Mouse (Mus musculus): ENCODE measurements around the gene Ccdc151.

Ccdc151 gene

DNA sequence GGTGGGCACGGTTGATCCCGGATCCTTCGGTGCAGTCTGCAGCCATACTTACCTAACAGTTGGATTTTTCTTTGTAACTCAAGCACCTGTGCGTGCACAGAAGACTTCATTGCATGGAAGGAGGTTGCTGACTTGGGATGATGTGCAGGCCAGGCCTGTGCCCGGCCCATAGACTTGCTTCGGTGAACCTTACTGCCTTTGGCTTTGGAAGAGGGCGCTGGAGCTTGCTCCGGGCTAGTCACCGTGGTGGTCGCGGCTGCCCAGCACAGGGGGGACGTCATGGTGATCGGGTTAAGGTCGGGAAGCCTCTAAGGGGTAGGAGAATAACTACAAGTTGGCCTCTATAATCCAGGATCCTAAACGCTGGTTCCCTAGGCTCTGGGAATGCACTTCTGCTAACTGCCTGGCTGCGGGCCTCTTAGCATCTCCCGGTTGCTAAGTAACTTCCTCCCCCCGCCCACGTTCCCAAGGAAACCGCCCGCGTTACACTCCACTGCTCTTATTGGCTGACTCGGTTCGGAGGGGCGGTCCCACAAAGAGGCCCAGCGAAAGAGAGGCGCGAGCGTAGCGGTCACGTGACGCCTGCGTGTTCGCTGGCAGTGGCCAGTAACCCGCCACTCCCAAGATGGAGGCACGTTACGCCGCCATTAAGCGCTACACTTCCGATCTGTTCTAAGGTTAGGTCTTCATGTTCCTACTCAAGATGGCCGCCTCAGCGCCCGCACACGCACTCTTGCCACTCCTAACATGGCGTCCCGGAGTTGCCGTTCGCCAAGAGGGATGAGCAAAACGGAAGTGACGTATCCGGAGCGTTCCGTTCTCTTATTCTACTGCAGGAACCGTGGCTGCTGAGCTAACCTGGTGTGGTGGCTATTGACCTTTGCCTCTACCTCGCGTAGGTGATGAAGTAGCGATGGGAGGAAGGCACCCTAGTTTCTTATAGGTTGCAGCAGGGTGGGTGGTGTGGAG is at the start of gene Ccdc151, which contains the start of gene Prkcsh:
Gene Ccdc151, minus strand, starts transcription at position 441 of the 969 bp plus-strand sequence.
Gene Prkcsh, plus strand, starts transcription at position 613 of the 969 bp plus-strand sequence.
- ATAC-seq (ENCODE audit: insufficient number of reproducible peaks, low FRiP score, low TSS enrichment): peak; percentile 93

DNA sequence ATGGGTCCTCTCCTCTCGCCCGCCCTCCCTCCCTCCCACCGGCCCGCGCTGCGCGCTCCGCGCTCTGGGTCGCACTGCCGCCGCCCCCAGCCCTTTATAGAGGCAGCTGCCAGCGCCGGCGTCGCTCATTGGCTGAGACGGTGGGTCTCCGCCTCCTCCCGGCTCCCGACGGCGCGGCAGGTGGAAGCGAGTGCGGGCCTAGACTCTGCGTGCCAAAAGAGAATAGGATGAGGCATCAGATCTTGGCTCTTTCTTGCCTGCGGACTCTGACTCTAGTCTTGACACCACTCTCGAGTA is 49.5 kb upstream of the Ccdc151 start, which contains the start of gene Elavl3:
Gene Elavl3, minus strand, starts transcription at position 66 of the 297 bp plus-strand sequence.
- ATAC-seq (ENCODE audit: insufficient number of reproducible peaks, low FRiP score, low TSS enrichment): peak; percentile 41

DNA sequence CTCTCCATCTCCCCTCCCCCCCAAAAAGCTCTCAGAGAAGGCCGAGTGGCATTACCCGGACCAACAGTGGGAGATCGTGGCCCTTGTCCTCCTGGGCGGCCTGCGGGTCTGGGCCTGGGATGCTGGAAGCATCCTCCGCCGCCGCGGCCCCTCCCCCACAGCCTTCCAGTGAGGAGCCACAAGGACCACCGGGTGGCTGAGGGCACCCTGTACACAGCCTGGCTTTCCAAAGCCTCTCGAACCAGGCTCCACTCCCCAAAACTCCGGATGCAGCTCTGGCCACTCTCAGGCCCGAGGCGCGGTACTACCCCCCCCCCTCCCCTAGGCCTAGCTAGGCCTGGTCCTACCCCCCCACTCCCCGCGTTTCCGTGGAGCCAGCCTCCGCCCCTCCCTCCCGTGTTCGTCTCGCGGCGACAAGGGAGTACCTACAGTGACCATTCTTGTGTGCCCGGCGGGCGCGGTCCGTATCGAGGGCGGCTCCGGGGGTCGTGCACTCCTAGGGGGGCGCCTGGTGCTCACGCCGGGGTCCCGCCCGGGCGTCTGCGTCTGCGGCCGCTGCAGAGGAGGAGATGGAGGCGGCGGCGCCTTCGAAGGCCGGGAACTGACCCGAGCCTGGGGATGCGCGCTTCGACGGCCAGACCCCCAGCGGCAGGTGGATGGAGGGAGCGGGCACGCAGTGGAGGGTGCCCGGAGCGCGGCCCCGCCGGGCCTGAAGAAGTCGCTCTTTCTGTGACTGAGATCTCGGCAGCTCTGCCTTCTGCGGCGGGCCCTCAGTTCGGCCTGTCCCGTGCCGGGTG is 48.9 kb upstream of the Ccdc151 start:
- ATAC-seq (ENCODE audit: insufficient number of reproducible peaks, low FRiP score, low TSS enrichment): no peak

DNA sequence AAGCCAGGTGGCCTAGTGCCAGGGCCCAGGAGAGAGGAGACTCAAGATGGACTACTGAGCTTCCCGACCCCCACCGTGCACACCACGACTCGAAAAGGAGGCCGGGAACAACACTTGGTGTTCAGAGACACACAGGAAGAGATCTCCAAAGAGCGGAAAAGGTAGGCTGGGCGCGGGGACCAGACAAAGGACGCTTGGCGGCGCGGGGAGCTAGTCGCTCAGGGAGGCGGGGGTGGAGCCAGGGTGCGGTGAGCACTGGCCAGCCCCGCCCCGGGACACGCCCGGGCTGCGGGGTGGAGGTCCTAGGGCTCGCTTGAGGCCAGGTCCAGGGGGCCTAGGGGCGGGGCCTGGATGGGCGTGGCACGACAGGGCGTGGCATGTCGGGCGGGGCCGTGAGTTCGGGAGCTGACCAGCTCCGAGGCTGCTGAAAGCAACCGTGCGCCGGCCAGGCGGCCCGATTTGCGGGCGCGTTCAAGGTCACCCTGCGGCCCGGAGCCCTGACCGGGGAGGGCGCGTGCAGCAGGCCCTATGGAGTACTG is 48.0 kb upstream of the Ccdc151 start:
- ATAC-seq (ENCODE audit: insufficient number of reproducible peaks, low FRiP score, low TSS enrichment): peak; percentile 29; the same call in 1 of the 2 replicates

DNA sequence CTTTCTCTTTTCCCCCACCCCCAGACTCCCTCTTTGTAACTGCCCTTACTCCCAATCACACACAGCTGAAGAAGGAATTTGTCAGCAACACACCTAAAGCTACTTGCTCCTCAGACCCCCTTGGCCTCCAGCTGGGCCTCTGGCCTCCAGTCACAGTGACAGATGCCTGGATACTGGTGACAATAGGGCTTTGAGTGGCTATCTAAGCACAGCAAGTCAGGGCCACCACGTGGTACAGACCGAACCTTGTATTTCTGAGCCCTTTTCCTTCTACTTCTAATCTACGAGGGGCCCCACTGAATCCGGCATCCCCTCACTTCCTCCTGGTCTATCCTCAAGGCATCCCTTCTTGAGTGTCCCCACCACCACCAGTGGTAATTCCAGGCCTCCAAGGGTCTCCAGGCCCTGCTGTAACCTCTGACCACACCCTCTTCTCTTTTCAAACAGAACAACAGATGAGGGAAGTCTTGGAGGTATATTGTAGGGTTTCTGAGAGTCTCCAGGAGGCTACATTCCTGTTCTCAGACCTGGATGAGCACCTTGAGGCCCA is 47.4 kb upstream of the Ccdc151 start:
- ATAC-seq (ENCODE audit: insufficient number of reproducible peaks, low FRiP score, low TSS enrichment): no peak

DNA sequence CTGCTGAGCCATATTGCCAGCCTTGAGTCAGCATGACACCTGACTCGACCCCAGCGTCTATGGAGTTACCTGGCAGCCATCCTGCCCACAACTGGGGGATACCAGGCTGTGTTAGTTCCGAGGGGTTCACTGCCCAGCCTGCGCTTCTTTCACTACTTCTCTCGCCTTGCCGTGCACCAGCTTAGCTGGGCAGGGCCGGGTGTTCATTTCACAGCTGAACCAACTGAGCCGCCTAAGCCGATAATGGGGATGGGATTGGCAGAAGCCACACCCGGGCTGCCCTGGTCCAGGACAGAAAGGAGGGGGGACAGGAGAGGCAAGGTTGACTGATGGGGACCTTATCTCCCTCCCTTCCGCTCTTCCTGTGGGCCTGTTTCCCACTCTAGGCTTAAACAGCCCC is 46.9 kb upstream of the Ccdc151 start:
- no peak for ATAC-seq (ENCODE audit: insufficient number of reproducible peaks, low FRiP score, low TSS enrichment)

DNA sequence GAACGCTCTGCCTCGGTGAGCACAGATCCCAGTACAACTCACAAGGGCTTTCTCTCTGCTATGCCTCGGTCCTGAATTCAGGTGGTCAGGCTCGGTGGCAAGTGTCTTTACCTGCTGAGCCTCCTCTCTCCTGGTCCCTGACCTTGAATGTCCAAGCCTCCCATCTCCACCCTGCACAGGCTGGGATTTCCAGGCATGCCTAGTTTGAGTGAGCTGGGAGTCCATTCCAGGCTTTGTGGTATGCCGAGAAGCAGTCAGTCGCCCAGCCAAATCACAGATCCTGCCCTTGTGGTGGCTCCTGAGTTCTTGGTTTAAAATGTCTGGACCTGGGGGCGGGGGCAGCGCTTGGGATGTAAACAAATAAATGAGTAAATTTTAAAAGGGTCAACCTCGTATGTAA is 44.9 kb upstream of the Ccdc151 start:
- ATAC-seq (ENCODE audit: insufficient number of reproducible peaks, low FRiP score, low TSS enrichment): no peak

DNA sequence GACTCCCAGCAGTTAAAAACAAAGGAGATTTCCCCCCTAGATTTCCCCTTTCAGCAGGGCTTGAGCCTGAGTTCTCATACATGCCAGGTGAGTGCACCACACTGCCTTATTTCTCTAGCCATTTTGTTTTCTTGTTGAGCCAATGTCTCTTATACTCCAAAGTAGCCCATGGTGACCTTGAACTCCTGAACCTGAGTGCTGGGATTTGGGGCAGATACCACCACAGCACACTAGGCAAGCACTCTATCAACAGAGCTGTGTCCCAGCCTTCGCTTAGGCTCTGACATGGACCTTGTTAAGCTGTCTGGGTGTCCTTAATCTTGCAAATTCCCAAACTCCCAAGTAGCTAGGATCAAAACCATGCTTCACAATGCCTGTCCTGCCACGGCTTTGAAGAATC is 39.4 kb upstream of the Ccdc151 start:
- no peak for ATAC-seq (ENCODE audit: insufficient number of reproducible peaks, low FRiP score, low TSS enrichment)

DNA sequence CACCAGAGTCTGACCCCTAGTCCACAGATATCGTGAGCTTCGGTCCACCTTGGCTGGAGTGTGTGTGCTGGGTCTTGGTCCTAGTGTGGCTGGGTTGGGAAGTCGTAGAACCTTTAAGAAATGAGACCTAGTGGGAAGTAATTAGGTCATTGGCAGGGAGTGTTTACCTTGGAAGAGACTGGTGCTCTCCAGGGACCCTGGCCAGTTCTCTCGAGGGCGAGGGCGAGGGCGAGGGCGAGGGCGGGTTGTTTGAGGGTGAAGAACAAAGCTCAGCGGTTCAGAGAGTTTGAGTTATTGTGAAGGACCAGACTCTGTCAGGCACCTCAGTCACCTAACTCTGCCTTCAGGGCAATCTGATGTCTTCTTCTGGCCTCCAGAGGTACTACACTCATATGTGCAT is 35.4 kb upstream of the Ccdc151 start:
- ATAC-seq (ENCODE audit: insufficient number of reproducible peaks, low FRiP score, low TSS enrichment): no peak

DNA sequence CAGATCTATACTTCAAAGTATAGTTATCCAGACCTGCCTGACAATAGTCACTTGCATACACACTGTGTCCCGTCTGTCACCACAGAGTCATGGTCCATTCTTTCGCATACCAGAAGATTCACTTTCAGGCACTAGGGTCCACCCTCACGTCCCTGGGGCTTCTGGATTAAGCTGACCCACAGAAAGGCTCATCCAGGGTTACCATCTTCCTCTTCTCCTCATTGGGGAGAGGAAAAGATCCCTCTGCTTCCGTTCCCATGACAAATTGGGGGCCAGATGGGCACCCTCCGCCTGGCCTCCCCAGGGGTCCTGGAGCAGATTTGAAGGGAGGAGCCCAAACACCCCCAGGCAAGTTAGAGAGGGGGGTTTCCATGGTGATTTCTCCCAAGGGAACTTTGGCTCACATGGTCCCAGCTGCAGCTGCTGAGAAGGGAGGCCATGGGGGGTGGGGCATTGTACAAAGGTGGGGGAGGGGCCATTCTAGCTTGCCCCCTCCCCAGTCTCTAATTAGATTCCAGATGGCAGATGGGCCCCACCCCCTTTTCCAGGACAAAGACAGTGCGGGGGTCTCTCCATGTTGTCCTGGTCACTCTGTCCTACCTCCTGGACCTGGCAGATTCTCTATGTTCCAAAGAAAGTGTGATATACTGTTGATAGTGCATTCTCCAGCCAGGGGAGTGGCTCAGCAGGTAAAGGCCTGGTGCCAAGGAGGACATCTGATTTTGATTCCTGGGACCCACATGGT is 33.0 kb upstream of the Ccdc151 start:
- no peak for ATAC-seq (ENCODE audit: insufficient number of reproducible peaks, low FRiP score, low TSS enrichment)

DNA sequence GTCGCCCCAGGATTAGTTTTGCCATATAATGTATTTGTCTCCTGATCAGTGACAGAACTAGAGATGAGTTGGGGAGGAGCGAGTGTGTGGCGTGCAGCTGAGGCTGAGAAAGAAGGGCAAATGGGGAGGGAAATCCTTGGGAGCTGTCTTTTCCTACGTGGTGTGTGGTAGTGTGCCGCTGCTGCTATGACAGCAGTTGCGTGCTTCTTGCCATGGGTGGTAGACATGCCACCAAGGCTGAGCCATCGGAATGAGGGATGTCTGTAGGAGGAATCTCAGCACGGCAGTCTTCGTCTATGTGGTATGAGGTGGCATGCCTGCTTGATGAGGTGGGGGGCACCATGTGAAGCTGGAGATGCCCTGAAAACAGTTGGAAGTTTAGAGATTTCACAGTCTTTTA is 28.0 kb upstream of the Ccdc151 start:
- no peak for ATAC-seq (ENCODE audit: insufficient number of reproducible peaks, low FRiP score, low TSS enrichment)

DNA sequence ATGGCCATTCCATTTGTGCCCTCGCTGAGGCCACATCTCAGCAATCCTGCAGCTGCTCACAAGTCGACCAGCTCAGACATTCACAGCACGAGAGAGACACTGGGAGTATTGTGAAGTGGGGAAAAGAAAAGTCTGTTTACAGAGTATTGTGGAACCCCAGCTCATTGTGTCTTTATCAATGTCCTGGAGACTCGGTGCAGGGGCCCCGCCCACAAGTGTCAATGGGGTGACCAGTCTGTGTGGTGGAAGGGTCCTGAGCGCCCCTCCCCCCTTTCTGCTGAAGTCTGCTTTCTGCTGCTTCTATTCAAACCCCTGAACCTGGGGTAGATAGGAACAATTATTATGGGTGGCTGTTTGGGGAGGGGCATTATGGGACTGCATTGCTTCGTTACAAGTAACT is 26.0 kb upstream of the Ccdc151 start:
- ATAC-seq (ENCODE audit: insufficient number of reproducible peaks, low FRiP score, low TSS enrichment): no peak

DNA sequence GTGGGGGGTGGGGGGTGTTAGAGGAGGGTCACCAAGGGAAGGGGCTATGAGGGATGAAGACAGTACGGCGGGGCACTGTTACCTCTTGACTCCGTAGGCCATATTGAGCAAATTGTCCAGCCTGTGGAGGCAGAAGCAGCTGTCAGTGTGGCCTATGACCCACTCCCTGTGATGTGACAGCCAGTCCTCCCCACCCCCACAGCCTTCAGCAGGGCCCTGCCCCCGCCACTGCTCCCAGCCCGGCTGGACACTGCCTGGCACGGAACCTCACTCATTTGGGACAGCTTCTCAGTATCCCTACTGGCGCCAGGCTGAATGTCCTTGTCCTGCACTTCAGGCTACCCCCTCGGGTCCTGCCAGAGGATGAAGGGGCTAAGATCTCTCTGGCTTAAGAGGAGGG is 22.2 kb upstream of the Ccdc151 start:
- no peak for ATAC-seq (ENCODE audit: insufficient number of reproducible peaks, low FRiP score, low TSS enrichment)

DNA sequence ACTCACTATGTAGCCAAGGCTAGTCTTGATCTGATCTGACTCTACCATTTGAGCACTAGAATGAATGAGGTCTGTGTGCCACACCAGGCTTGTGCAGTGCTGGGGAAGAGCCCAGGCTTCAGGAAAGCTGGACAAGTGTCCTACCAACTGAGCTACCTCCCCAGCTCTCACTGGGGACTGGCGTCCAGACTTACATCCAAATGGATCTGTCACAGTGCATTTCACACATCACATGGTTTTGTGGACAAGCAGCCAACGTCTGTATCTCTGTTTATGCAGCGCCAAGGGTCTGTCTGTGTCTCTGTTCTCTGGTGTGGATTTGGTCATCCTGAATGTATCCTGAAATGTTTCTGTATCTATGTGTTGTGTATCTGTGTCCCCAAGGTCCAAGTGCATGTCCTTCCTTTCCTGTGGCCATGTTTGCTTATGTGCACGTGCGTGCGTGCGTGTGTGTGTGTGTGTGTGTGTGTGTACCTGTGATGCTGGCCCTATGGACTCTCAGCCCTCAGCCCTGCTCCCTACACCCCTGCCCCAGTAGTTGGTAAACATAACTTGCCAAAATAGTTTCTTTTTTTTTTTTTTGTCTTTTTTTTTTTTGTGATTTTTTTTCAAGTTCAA is 14.9 kb upstream of the Ccdc151 start:
- ATAC-seq (ENCODE audit: insufficient number of reproducible peaks, low FRiP score, low TSS enrichment): peak; percentile 84

DNA sequence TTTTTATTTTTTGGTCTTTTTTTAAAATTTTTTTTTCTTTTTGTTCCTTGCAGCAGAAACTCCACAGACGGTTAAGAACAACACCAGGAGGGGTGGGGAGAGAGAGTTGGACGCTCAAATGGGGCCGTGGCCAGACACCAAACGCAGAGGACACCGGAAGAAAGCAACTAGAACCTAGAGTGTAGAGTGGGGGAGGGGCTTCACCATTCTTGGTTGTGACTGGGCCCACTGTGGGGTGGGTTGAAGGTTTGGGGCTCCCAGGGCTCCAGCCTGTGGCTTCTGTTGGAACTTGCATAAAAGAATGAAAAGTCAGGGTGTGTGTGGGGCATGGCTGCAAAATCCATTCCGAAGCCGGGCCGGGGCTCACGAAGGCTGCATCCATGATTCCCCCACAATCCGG is 13.8 kb upstream of the Ccdc151 start:
- no peak for ATAC-seq (ENCODE audit: insufficient number of reproducible peaks, low FRiP score, low TSS enrichment)

DNA sequence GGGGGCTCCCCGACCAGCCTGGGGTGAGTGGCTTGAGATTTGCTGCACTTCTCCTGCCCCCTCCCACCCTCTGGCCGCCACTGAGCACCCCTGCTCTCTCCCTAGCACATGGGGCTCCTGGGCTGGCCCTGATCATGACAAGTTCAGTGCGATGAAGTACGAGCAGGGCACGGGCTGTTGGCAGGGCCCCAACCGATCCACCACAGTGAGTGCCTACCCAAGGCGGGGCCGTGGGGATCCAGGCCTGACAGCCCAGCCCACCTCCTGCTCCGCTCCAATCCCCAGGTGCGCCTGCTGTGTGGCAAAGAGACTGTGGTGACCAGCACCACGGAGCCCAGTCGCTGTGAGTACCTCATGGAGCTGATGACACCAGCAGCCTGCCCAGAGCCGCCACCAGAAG is 10.3 kb upstream of the Ccdc151 start:
- ATAC-seq (ENCODE audit: insufficient number of reproducible peaks, low FRiP score, low TSS enrichment): no peak

DNA sequence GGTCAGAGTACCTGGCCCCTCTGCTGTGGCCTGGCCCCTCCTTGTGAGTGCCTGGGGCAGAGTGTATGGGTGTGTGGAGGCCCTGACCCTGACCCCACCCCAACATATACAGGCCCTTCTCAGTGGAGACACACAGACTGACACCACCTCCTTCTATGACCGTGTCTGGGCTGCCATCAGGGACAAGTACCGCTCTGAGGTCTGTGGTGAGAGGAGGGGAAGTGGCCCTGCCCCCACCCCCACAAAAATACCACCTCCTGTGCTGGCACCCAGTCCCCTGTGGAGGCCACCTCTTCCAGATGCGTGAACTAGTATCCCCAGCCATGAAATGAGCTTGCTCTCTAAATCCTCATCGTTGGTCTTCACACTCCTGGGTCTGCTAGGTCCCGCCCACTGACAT is 8.6 kb upstream of the Ccdc151 start:
- no peak for ATAC-seq (ENCODE audit: insufficient number of reproducible peaks, low FRiP score, low TSS enrichment)

DNA sequence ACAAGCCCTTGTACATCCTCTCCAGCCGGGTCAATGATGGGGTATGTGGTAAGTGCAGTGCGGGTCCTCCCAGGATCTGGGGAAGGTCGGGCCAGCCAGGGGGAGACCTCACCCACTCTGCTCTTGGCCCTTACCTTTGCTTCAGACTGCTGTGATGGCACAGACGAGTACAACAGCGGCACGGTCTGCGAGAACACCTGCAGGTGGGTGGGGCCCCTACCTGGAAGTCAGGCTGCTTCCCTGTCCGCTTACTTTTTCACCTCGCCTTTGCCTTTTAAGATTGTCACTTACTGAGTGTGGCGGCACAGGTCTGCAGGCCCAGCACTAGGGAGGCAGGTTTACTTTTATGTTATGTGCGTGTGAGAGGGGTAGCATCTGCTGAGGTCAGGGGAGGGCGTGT is 2.1 kb upstream of the Ccdc151 start:
- ATAC-seq (ENCODE audit: insufficient number of reproducible peaks, low FRiP score, low TSS enrichment): no peak

DNA sequence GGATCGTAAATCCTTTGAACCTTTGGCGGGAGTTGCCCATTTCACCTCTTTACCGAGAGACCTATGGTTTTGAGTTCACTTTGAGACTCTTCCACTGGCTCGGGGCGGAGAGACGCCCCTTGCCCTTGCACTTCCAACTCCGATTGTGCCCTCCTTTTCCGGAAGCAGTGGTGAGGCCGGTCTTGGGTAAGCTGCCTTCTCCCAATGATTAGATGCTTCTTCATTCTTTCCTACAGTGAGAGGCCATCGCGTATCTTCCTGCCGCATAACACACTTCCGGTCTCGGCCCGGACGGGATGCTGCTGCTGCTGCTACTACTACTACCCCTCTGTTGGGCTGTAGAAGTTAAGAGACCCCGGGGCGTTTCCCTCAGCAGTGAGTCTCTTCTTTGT is 725 bp upstream of the Ccdc151 start:
- ATAC-seq (ENCODE audit: insufficient number of reproducible peaks, low FRiP score, low TSS enrichment): no peak

DNA sequence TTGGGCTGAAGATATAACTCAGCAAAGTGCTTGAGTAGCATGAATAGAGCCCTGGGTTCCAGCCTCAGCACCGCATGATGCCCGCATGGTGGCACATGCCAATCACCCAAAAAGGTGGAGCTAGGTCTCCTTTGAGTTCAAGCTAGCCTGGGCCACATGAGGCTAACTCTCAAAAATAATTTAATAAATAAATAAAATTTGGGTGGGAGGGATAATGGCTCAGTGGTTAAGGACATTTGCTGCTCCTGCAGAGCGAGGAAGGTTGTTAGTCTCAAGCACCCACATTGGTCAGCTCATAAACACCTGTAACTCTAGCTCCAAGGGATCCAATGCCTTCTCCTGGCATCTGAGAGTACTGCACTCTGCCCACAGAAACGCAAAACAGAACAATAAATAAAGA is 801 bp downstream of the Ccdc151 start:
- no peak for ATAC-seq (ENCODE audit: insufficient number of reproducible peaks, low FRiP score, low TSS enrichment)
